ENCODE assay signal across 10 mouse cellular contexts in the genomic region with DNA sequence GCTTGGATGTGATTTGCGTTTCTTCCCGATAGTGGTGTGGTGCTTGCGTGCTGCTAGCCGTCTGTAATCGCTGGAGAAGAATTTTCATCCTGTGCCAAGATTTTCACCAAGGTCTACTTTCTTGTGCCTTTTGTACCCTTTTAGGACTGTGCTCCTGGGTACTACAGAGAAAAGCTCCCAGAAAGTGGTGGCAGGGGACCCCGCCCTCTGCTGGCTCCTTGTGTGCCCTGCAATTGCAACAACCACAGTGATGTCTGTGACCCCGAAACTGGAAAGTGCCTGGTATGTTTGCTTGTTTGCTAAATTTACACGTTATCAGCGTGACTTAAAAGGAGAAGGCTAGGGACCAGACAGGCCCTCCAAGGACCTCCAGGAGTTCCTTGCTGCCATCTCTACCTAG.
DNase-seq lines count a peak whose midpoint lies in the region; ATAC-seq and TF ChIP-seq lines count a peak whose summit lies in the region.
"Had no signal": no experiment of that assay in that cellular context is flagged by ENCODE, and none has a peak within 500 bp of the region (broad histone marks: within the 10 kb centered on the region; RNA-seq: fewer than 3 reads in every experiment).

No protein-coding gene starts in this region.

- H3K36me3 ChIP-seq in heart, adult 2 months (ENCODE audit: control insufficient read depth, insufficient read depth, low read length): no peaks in the 10 kb centered on the region
- H3K36me3 ChIP-seq in liver, adult 2 months (ENCODE audit: control insufficient read depth, insufficient read depth, low read length): no peaks in the 10 kb centered on the region
- H3K36me3 ChIP-seq in liver, embryonic 11.5 days (ENCODE audit: control insufficient read depth, insufficient read depth, low read length): no peaks in the 10 kb centered on the region
- H3K36me3 ChIP-seq: hindbrain, embryonic 15.5 days had no signal

- 57% methylated on average over 9 of the region's 9 CpGs for WGBS in heart, adult 2 months
- WGBS in liver, adult 2 months: 62% methylated on average over 9 of the region's 9 CpGs
- 75% methylated on average over 9 of the region's 9 CpGs for WGBS in liver, embryonic 11.5 days

- no peaks in the 10 kb centered on the region for H3K27me3 ChIP-seq in heart, adult 2 months (ENCODE audit: control insufficient read depth, insufficient read depth, low read length)
- H3K27me3 ChIP-seq in liver, adult 2 months (ENCODE audit: control insufficient read depth, insufficient read depth, low read length): no peaks in the 10 kb centered on the region
- no peaks in the 10 kb centered on the region for H3K27me3 ChIP-seq in liver, embryonic 11.5 days (replicated peaks; ENCODE audit: control insufficient read depth, insufficient read depth, low read length)
- H3K27me3 ChIP-seq in Patski: no peaks in the 10 kb centered on the region
- H3K27me3 ChIP-seq: hindbrain, embryonic 15.5 days; midbrain, embryonic 12.5 days had no signal

- no peak for TF ChIP-seq POLR2A in heart, adult 2 months (IDR thresholded peaks at IDR 0.05; ENCODE audit: insufficient read depth, low read depth, low read length)
- TF ChIP-seq POLR2A in liver, adult 2 months (IDR thresholded peaks at IDR 0.05; ENCODE audit: extremely low read depth, insufficient read depth, low read length): no peak

- no peak overlapping the region for H3K27ac ChIP-seq in heart, adult 2 months
- H3K27ac ChIP-seq in liver, adult 2 months (replicated peaks; ENCODE audit: insufficient read depth, low read depth, low read length): no peak overlapping the region
- H3K27ac ChIP-seq in liver, embryonic 11.5 days (ENCODE audit: low read depth, low read length): no peak overlapping the region
- H3K27ac ChIP-seq: hindbrain, embryonic 15.5 days; midbrain, embryonic 12.5 days had no signal

- H3K9me3 ChIP-seq in liver, embryonic 11.5 days (ENCODE audit: control insufficient read depth, low read length): no peaks in the 10 kb centered on the region
- H3K9me3 ChIP-seq: hindbrain, embryonic 15.5 days; midbrain, embryonic 12.5 days had no signal

- no peak overlapping the region for H3K4me3 ChIP-seq in heart, adult 2 months
- no peak overlapping the region for H3K4me3 ChIP-seq in liver, adult 2 months (ENCODE audit: insufficient read depth, low read depth, low read length)
- H3K4me3 ChIP-seq in liver, embryonic 11.5 days (ENCODE audit: low read depth, low read length): no peak overlapping the region
- H3K4me3 ChIP-seq: hindbrain, embryonic 15.5 days; midbrain, embryonic 12.5 days had no signal

- POLR2A ChIA-PET in Patski (lab: Charles Lee): no interaction called here

- H3K9ac ChIP-seq in heart, adult 2 months (ENCODE audit: low read depth, low read length): no peak overlapping the region
- H3K9ac ChIP-seq in liver, adult 2 months (ENCODE audit: low read depth, low read length): no peak overlapping the region
- H3K9ac ChIP-seq in liver, embryonic 11.5 days (ENCODE audit: low read depth, low read length): no peak overlapping the region
- H3K9ac ChIP-seq: hindbrain, embryonic 15.5 days; midbrain, embryonic 12.5 days had no signal

- TF ChIP-seq EP300 in heart, adult 2 months (IDR thresholded peaks at IDR 0.05; ENCODE audit: insufficient read depth, low read depth, low read length): no peak

- no peak; the same call in 1 of the 2 replicates for ATAC-seq in liver, embryonic 11.5 days (replicated peaks; ENCODE audit: low FRiP score)
- ATAC-seq in Patski: no peak
- 0 out of 4 replicates have a peak, but pooled peaks have one; percentile 40 to 48 for ATAC-seq in hematopoietic stem cell, adult 5-6 weeks (replicated peaks in 1 of 2; ENCODE audit: insufficient read depth in 1 of 2, low FRiP score in 2 of 2, low TSS enrichment in 1 of 2, low read depth in 1 of 2, poor library complexity in 2 of 2, severe bottlenecking in 2 of 2)
- ATAC-seq in inflammation-experienced regulatory T-cells, adult 6 months: no peak

- intact Hi-C loops in heart, adult 2 months (cut with DNase I): no loop called here

- CTCF ChIA-PET in Patski (lab: Charles Lee): interaction anchor here (0.8 to 1.2 kb wide), 4 partner anchors 14 to 126 kb away, joined by 3 to 4 read pairs (median 4); no protein-coding TSS in a partner anchor

- H3K79me2 ChIP-seq in heart, adult 2 months (replicated peaks; ENCODE audit: control insufficient read depth, insufficient read depth, low read length): no peaks in the 10 kb centered on the region
- no peaks in the 10 kb centered on the region for H3K79me2 ChIP-seq in liver, adult 2 months (ENCODE audit: control insufficient read depth, insufficient read depth, low read length)

- TF ChIP-seq CTCF in heart, adult 2 months (IDR thresholded peaks at IDR 0.05): peak; percentile 52
- peak; percentile 25; the same call in 1 of the 2 replicates for TF ChIP-seq CTCF in liver, adult 2 months (IDR thresholded peaks at IDR 0.05; ENCODE audit: low read depth, low read length)
- peak; percentile 79 for TF ChIP-seq CTCF in Patski (IDR thresholded peaks at IDR 0.05)

- DNase-seq in heart, adult 2 months: no peak
- DNase-seq in heart, adult 8-10 months (ENCODE audit: low spot score): no peak
- no peak for DNase-seq in liver, adult 2 months (ENCODE audit: extremely low read depth, low read depth, low spot score)
- no peak for DNase-seq in liver, embryonic 11.5 days (ENCODE audit: low spot score)
- DNase-seq in Patski (ENCODE audit: low read depth, low spot score): no peak
- DNase-seq in cerebellum, adult 11-12 months: no peak

- H3K4me2 ChIP-seq in liver, embryonic 11.5 days: no peak overlapping the region
- H3K4me2 ChIP-seq: hindbrain, embryonic 15.5 days; midbrain, embryonic 12.5 days had no signal

- in situ Hi-C loops in Patski (cut with MboI; ENCODE audit: low pct_unique_long_range_greater_than_20kb): no loop called here

- no peaks in the 10 kb centered on the region for H3K4me1 ChIP-seq in heart, adult 2 months (ENCODE audit: control insufficient read depth, insufficient read depth, low read length)
- H3K4me1 ChIP-seq in liver, adult 2 months (ENCODE audit: control insufficient read depth, insufficient read depth, low read length): no peaks in the 10 kb centered on the region
- no peaks in the 10 kb centered on the region for H3K4me1 ChIP-seq in liver, embryonic 11.5 days (replicated peaks; ENCODE audit: control insufficient read depth, insufficient read depth, low read length)
- H3K4me1 ChIP-seq: hindbrain, embryonic 15.5 days; midbrain, embryonic 12.5 days had no signal

Comparison
In these comparisons a context has a peak if more than half of its experiments do, and no peak if none do; other contexts are left out.
1. CTCF ChIP-seq: peak in every context shown above with its lines; median percentile 79 in Patski; 52 in heart, adult 2 months; 25 in liver, adult 2 months.
2. ATAC-seq: peak in hematopoietic stem cell, adult 5-6 weeks (2 of 2); none in liver, embryonic 11.5 days (single experiment), Patski (single experiment) and inflammation-experienced regulatory T-cells, adult 6 months (single experiment).